Mouse (Mus musculus) spleen, adult 12 weeks (tissue): ENCODE results near the gene Plbd2.

Experiments
- DNase-seq: peaks from one replicate; pipeline ENCODE4 v3.0.0; 2022; ENCODE audit warnings: low spot score

Gene Plbd2

DNA sequence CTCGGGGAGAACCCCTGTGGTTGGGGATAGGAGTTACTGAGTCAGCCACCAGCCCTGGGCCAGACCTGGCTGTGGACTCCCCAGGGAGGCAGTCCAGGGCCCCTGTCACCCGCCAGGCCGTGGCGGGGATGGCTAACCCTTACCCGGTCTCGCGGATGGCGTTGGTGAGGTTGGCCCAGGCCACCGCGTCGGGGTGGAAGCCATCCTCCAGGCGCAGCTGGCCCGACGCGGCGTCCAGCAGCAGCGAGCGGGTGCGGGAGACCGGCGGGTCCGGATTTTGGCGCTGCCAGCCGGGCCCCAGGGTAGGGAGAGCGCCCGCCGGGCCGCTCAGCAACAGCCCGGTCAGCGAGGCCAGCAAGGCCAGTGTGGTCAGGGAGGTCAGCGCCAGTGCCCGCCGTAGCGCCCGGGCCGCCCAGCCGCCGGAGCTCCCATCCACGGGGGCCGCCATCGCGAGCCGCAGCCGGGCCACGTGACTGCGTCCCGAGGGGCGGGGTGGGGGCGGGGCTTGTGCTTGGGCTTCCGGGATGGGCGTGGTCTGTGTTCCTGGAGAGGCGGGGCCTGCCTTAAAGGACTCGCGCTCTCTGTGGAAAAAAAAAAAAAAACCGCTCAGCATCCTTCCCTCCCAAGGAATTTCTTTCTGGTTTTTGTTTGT lies at the start of gene Plbd2:
Gene Plbd2, minus strand, starts transcription at position 482 of the 652 bp plus-strand sequence.
- peak; percentile 69 for DNase-seq

DNA sequence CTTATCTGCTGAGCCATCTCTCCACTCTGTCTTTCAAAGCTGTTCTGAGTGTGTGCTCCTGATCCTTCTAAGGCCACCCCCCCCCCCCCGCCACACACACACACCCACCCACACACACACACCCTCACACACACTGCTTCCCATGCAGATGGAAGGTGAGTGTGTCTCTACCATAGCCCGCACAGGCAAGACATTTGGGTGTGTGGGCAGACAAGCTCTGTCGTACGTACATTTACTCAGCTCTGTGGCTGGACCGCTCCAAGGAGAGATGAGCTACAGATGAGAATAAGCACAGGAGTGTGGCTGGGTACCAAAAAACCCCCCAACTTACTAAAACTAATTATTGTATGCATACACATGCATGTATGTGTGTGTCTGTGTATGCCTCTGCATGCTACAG lies 47.2 kb upstream of the Plbd2 start:
- DNase-seq: no peak

DNA sequence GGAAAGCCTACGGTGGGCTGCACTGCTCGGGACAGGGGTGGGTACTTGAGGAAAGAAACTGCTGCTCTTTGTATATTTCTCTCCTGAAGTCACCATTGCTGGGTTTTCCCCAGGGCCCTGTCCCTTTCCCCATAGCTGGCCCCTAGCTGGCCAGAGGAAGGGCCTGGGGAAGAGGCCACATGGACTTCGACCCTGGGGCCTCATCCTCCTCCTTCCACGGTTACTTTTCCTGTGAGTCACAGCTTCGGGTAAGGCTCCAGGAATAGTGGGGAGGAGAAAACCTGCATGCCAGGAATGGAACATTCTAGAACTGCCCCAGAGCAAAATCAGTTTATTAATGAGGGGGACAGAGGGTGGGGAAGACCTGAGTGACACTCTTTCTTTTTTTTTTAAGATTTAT lies 46.7 kb upstream of the Plbd2 start:
- no peak for DNase-seq

DNA sequence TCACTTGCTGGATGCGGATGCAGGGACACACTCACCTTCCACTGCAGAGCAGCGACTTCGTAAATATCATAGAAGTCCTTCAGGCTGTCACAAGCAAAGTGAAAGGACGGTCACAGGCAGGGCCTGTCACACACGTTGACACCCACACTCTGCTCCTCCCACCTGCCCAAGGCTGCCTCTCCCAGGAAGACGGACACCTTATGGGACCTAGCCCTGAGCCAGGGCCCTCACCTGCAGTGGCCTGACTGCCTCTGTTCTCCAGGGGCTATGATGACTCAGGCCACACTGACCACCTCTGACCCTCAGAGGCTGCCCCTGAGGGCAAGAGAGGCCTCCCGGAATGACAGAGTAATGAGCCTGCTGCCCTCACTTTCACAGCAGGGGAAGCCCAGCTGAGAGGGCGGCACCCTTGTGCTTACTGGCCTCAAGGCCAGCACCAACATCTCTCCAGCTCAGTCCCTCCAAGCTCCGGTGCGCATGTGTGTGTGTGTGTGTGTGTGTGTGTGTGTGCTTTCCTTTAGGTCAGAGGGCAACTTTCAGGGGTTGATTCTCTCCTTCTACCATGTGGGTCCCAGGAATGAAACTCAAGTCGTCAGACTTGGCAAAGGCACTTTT lies 44.9 kb upstream of the Plbd2 start:
- no peak for DNase-seq

DNA sequence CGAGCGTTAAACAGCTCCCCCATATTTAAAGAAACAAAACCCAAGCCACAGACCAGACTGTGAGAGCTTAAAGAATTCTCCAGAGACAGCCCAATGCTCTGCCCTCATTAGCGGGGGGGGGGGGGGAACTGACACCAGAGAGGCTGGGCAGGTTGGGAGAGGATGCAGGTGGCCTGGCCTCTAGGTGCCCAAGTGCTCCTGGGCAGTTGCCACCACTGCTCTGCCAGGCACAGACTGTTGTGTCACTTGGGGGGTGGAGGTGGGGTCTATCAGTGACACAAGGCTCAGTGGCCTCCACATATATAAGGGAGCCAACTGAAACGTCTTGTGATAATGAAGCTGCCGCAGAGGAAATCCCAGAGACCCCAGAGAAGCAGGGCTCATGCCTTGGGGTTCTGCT lies 33.2 kb upstream of the Plbd2 start:
- no peak for DNase-seq

DNA sequence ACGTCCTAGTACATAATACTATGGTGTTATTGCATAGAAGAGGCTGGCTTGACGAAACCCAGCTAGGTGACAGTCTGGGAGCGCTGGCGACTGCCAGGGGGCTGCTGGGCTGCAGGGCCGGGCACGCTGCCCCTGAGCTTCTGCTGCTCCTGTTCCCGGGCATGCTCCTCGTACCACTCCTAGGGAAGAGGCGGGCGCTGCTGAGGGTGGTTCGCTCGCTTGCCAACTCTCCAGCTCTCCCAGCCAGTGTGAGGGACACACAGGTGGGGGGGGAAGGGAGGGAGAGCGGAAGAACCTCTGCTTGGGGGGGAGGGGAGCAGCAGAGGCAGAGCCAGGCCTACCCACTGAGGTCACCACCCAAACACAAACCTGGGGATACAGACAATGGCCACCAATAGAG lies 32.6 kb upstream of the Plbd2 start:
- DNase-seq: no peak

DNA sequence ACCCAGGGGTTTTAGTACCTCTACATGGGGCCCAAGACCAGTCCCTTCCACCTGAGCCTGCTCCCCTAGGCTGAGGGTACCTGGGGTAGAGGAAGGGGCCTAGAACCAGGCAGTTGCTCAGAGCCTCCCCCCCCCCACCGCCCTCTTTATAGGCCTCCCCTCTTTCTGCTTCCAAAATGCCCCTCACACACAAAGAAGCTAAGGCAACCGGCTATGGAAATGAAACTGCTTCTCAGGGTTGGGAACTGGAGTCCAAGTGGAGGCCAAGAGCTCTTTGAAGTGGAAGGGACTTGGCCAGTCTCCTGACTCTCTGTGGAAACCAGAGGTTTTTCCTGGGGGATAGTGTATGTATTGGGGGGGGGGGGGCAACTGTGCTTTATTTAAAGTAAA lies 31.3 kb upstream of the Plbd2 start:
- no peak for DNase-seq

DNA sequence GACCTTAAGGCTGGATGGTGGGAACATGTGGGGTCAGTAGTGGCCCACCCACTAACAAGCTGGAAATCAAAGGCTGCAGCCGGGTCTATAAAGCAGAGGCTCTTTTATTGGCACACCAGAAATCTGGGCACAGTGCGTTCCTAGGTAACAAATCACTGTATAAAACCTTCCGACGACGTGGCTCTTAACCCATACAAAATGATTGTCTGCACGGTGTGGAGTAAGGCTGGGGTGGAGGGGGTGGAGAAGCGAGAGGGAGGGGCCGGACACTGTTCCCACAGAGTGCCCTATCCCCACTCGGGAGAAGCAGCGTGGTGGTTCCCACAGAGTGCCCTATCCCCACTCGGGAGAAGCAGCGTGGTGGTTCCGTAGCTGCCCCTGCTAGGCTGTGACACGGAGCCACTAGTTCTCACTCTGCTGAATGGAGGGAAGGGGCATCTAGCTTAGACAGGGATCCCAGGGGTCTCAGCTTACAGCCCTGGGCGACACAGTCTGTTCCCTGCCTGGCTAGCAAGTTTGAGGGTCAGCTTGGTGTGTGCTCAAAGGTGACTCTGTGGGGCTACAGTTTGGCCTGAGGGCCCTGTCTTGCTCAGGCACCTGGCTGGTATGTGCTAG lies 30.8 kb upstream of the Plbd2 start:
- DNase-seq: no peak

DNA sequence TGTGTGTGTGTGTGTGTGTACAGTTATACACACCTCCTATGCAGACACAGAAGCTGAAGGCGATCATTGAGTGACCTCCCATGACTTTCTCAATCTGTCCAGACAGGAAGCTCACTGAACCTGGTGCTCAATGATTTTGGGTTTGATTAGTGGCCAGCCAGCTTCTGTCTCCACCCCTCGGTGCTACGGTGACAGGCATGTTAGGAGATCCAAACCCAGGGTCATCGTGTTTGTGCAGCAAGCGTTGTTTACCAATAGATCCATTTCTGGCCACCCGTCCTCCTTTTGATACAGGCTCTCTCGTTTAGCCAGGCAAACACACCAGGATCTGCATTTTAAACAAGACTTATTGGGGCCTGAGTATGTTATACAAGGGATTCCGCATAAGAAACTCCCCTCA lies 28.2 kb upstream of the Plbd2 start:
- DNase-seq: no peak

DNA sequence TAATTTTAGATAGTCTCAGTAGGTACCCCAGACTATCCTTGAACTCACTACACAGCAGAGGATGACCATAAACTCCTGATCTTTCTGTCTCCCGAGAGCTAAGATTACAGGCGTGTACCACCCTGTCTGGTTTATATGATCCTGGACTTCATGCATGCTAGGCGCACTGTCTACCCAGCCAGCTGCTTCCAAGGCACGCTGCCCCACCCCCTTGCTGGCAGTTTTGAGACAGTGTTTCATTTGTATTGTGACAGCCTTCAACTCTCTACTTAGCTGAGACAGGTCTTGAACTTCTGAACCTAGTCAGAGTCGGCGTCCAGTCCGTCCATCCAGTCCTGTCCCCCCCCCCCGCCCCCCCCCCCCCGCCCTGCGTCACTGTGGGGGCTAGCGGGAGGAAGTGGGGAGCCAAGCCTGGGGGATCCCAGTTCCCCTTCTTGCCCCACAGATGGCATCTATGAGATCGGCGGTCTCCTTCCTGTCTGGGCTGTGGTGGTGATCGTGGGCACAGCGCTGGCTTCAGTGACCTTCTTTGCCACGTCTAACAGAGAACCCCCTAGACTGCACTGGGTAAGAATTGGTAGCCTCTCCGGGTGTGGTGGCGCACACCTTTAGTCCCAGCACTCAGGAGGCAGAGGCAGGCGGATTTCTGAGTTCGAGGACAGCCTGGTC lies 24.0 kb upstream of the Plbd2 start:
- DNase-seq: no peak

DNA sequence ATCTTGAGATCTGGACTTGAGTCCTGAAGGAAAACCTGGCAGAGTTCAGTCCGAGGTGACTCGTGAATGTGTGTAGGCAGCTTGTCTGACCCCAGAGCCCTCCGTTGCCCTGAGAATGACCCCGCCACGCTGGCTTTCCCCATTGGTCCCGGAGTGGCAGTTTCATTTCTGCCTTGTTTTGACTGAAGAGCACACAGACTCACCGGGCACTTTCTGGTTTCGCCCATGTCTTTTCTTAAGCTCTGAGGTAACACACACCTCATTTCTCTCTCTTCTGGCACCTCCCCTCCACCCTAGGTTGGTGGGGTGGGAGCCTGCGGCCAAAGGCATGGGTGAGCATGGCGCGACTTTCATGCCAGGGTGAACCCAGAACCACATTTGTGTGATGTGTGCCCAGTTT lies 22.9 kb upstream of the Plbd2 start:
- DNase-seq: peak; percentile 31

DNA sequence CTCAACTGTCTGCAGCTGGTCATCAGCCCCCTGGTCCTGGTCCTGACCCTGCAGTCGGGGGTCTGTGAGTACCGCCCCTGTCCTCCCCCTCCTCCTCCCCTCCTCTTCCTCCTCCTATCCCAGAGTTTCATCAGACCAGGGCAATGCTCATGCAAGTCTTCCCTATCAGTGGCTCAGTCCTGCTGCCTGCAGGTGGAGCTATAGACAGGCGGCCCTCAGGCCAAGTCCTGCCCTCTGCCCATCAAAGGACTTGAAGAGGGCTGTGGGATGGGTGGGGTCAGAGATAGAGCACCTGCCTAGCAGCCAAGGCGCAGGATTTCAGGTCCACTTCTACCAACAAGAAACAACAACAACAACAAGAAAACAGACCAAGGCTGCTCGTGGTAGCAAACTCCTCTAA lies 22.3 kb upstream of the Plbd2 start:
- no peak for DNase-seq

DNA sequence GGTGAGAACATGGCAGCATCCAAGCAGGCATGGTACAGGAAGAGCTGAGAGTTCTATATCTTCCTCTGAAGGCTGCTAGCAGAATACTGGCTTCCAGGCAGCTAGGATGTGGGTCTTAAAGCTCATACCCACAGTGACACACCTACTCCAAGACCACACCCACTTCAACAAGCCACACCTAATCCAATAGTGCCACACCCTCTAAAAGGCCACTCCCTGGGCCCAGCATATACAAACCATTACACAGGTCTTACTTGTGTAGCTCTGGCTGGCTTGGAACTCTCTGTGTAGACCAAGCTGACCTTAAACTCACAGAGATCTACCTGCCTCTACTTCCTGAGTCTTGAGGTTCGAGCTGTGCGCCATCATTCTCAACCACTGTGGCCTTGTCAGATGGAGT lies 21.3 kb upstream of the Plbd2 start:
- no peak for DNase-seq

DNA sequence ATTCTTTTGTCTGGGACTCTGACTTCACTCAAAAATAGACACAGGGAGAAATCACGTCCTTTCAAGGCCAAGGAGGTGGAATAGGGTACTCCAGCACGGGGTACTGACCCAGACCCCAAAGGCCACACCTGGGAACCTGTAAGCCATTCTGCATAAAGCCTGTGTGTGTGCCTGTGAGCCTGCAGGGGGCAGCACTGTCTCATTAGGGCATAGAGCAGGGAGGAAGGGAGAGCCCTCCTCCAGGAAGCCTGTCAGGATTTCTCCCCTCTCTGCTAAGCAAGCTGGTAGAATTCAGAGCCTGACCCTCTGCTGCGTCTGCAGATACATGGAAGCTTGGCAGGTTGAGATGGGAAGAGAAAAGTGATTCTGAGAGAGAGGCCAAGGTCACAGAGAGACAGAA lies 19.2 kb upstream of the Plbd2 start:
- peak; percentile 39 for DNase-seq

DNA sequence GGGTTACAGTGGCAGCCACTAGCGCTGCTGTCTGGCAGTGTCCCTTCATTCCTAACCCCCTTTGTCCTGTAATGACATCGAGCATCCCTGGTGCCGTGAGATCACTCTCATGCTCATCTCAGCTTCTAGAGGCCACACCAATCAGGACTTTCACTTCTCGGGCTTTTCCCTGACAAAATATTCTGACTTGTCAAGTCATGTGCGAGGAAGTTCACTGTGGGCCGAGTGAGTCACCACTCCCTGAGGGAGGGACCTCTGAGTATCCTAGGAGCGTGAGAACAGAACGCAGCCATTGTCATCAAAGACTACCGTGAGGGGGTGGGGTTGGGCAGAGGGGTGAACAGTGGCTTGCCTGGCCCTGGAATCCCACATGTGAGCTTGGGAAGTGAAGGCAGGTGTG lies 14.1 kb upstream of the Plbd2 start:
- no peak for DNase-seq

DNA sequence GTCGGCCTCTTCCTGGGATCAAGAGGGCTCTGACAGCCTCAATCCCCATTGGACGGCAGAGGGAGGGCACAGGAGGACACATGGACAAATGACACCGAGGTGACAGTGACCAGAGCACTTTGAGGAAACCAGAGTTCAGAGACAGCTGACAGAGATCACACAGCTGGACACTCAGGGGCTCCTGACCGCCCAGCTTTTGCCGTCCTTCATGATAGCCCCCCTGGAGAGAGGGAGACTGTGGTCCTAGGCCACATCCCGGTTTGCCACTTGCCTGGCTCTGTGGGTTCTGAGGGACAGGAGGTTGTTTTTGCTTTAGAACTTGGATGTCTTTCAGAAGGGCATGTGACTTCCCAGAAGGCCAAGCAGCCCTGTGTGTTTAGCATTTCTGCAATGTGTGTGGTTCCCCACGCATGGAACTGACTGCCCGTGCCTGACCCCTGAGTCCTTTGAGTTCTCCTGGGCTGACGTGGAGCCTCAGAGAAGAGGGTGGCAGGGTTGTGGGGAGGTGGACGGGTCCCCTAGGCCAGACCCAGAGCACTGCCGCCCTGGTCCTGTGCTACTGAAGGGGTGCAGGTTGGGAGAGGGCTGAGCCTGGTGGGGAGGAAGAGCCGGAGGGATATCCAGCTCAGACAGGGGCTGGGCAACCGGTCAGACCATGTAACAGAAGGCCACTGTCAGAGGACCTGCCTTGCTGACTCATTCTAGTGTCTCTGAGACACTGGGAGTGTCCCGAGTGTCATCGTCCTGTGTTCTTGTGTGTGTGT lies 13.0 kb upstream of the Plbd2 start:
- DNase-seq: no peak

DNA sequence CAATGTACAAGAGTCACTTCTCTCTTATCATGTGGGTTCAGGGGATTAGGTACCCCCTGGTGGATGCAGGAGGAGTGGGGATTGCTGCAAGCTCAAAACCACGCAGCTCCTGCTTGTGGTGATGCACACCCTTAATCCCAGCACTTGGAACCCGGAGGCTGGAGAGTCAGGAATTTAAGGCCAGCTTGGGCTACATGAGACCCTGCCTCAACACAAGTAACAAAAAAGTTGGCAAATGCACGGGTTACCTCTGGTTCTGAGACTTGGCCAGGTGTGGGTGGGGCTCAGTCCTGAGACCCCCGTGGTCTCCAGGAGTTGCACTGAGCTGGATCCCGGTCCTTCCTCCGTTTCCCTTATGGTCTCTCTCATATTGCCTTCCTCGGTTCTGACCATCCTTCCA lies 12.0 kb upstream of the Plbd2 start:
- DNase-seq: no peak

DNA sequence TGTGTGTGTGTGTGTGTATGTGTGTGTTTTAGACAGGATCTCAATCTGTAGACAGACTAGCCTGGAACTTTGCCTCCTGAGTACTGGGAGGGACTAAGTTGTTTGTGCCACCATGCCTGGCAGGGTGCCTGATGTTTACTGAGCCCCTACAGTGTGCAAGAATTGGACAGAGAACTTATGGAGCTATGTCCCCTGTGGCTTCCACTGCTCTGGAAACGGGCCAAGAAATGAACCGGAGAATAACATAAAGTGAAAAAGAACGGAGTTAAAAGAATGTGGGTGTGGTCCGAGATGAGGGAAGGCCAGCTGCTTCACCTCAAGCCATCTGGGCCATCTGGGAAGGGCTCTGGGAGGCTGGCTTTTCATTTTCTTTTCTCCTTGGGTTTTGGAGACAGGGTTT lies 11.3 kb upstream of the Plbd2 start:
- no peak for DNase-seq

DNA sequence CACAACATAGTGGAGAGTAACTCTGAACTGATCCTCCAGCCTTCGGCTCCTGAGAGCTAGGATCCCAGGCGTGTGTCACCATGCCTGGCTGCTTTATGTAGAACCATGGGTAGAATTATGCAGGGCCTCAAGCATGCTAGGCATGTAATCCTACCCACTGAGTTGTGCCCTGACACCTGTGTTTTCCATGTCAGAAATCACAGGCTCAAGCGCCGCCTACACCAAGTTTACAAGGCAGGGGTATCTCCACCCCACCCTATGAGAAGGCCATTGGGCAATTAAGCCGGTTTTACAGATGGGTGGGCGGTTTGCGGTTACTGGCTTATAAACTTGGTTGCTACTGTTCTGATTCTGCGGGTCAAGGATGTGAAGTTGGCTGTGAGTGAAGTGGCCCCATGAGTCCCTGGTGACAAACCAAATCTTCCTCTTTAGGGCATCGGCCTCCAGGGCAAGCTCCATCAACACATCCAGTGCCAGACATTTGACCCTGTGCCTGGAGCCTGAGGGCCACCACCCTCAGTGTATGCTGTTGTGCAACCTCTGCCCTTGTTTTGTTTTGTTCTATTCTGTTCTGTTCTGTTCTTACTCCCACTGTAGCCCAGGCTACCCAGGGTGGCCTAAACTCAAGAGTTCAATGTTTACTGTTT lies 10.7 kb upstream of the Plbd2 start:
- no peak for DNase-seq

DNA sequence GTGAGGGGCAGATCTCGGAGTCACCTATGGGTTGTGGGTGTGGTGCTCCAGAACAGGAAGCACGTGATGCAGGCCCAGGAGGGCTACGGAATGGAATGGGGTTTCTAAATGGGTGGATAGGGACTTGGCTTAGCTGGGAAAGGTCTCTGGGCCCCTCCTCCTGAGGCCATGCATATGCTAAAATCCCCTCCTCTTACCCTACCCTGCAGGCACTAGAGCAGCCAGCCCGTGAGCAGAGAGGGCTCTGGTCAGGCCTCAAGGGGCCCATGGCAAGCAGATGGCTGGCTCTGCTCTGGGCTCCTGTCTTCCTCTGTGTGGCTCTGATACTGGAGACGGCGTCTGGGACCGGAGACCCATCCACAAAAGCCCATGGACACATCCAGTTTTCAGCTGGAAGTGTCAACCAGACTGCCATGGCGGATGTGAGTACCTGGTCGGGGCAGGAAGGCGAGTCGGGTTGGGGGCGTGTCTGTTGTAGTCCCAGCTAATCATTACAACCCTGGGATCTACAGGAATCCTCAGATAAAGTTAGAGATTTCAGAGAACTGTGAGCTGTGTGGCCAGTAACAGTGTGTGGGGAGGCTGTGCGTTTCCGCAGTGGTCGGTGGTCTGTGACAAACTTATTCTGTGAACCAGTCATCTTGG lies 9.6 kb upstream of the Plbd2 start:
- no peak for DNase-seq

DNA sequence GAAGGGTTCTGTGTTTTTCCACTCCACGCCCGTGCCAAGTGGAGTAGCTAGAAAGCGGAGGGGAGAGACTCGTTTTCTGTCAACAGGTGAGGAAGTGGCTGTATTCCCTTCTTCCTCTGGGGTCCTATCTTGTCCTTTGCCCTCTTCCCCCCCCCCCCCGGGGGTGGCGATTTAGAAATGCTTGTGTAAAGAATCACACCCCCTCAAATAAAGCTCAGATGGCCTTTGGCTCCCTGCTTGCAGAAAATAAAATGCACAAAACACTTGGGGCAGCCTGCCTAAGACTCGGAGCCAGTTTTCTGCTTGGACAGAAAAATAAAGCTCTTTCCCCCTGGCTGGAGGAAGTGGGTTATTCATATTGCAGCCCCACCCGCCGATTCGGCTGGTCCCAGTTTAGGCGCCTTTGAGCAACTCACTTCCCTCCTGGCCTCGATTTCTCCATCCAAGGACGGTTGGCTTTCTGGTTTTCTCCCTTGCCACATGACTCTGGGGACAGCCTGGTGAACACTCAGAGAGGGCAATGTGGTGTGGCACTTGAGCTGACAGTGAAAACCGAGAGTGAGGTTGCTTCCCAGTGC lies 8.3 kb upstream of the Plbd2 start:
- DNase-seq: no peak
